Mouse (Mus musculus) cerebellum, adult (tissue): ENCODE data around the gene Tnrc18.
A peak's percentile ranks its signal among the peaks of the same experiment; 100 is the strongest.

Experiments used
- ATAC-seq: cut with Nextera tagmentation; 2 replicates; pipeline ENCODE4 v1.9.2; 2017; ENCODE audit warnings: mild to moderate bottlenecking, moderate library complexity, mixed read lengths; ENCODE audit not compliant: insufficient number of reproducible peaks, low FRiP score, low TSS enrichment

Tnrc18 gene

GRCm38 (mm10) chr5:142823096-142824062 is 5.9 kb upstream of the Tnrc18 start:
- peak; percentile 31; the same call in 1 of the 2 replicates for ATAC-seq

GRCm38 (mm10) chr5:142822286-142823095 is 5.0 kb upstream of the Tnrc18 start:
- ATAC-seq = no peak

- ATAC-seq = no peak
Measured at GRCm38 (mm10) chr5:142821974-142822285, 4.5 kb upstream of the Tnrc18 start.

- ATAC-seq = peak; percentile 46
Measured at GRCm38 (mm10) chr5:142821266-142821973, 4.0 kb upstream of the Tnrc18 start.

GRCm38 (mm10) chr5:142820276-142821265 is 3.1 kb upstream of the Tnrc18 start:
- no peak for ATAC-seq

- ATAC-seq = no peak
Measured at GRCm38 (mm10) chr5:142819385-142820275, 2.2 kb upstream of the Tnrc18 start.

GRCm38 (mm10) chr5:142818435-142819360 is 1.2 kb upstream of the Tnrc18 start:
- no peak for ATAC-seq

GRCm38 (mm10) chr5:142816811-142817523 is 495 bp downstream of the Tnrc18 start:
- ATAC-seq = no peak

DNA sequence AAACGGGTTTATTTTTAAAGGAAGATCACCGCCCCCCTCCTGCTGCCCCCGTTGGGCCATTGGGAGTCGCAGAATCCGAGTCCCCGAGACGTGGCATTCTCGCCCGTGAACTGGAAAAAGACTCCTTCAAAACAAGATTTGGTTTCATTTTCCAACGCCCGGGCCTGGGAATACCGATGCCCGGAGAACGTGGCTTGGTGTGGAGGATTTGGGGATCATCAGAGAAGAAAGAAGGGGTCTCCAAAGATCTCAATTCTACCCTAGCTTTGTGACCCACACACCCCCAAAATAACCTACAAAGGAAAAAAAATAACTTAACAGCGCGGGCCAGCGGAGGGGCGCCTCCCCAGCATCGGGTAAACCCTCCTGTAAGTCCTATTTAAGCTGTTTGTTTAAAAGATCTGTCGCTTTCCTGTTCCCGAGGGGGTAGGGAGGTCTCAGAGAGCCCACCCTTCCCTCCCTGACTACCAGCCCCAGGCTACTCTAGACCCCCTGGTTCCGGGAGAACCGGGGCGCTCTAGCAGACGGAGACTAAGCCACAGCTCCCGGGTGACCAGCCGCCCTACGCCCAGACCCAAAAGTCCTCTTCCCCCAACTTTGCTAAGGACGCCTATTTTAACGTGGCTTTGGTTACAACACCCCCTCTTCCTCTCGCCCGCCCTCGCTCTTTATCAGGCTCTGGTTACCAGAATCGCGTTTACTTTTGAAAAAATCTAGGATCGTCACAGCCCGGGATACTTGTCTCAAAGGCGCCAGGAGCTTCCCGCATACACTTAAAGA is 1.2 kb downstream of the Tnrc18 start:
- ATAC-seq = no peak

GRCm38 (mm10) chr5:142815421-142816001 is 2.0 kb downstream of the Tnrc18 start:
- no peak for ATAC-seq

GRCm38 (mm10) chr5:142814711-142815420 is 2.6 kb downstream of the Tnrc18 start:
- no peak for ATAC-seq

- no peak for ATAC-seq
Measured at GRCm38 (mm10) chr5:142814161-142814651, 3.3 kb downstream of the Tnrc18 start.

- ATAC-seq = no peak
Measured at GRCm38 (mm10) chr5:142813722-142814111, 3.7 kb downstream of the Tnrc18 start.

DNA sequence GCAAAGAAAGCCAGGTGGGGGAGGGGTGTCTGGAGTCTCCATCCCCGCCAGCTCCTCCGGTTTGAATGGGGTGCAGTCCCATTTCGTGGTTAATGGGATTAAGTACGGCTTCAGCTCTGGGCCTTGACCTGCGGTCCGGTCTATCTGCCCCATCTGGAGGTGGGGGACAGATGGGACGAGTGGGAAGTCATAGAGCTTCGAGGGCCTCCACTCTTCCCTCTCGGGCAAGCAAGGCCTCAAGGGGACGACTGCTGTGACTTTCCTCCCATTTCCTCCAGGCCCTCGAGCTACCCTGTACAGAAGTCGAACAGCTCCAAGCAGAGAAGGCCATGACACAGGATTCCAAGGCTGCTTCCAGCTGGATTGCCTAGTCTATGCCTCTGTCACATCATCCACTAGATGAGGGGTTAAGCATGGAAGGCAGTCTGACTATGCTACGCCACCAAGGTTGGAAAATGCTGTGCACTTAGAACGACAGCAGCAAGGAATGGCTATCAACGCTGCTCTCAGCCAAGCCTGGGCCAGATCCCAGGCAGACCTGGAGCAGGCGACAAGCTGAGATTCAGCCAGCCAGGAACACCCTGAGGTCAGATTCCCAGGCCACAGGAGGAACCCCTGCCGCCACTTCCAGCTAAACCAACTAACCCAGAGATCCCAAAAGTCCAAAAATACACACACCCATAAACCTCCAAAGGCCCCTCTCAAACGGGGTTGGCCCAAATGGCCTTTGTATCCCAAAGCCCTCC is 4.3 kb downstream of the Tnrc18 start:
- no peak for ATAC-seq
